Mouse (Mus musculus): ENCODE data around the gene Tnk2. TPM values are rescaled to one million over a fixed set of nuclear protein-coding genes. Genes with fewer than 3 reads are reported as not detected.

Gene Tnk2
- polyA plus RNA-seq, 1 experiment from 2014 or later, result 7.5 TPM

- H3K4me1 ChIP-seq (ENCODE audit: control insufficient read depth, insufficient read depth, low read length), result peaks cover 11% of the 10 kb centered on the region
- ATAC-seq, result no peak
- peaks cover 23% of the 10 kb centered on the region for H3K36me3 ChIP-seq (ENCODE audit: control insufficient read depth, insufficient read depth, low read length)
- no peaks in the 10 kb centered on the region for H3K9me3 ChIP-seq (ENCODE audit: control insufficient read depth, low read length)
- no peak overlapping the region for H3K4me2 ChIP-seq (ENCODE audit: low read depth, low read length)
- 93% methylated on average over 16 of the region's 16 CpGs for WGBS
- H3K27me3 ChIP-seq (replicated peaks; ENCODE audit: control insufficient read depth, insufficient read depth, low read length), result no peaks in the 10 kb centered on the region
- H3K9ac ChIP-seq (ENCODE audit: low read depth, low read length), result no peak overlapping the region
- no peak overlapping the region for H3K4me3 ChIP-seq (ENCODE audit: low read length)
- H3K27ac ChIP-seq (ENCODE audit: low read length), result no peak overlapping the region
Measured at GRCm38 (mm10) chr16:32679976-32680375, 36.3 kb downstream of the Tnk2 start.

GRCm38 (mm10) chr16:32680806-32681205 lies 37.1 kb downstream of the Tnk2 start:
- Histone ChIP-seq H3K27ac (ENCODE audit: low read length) (no peak overlapping the region), H3K4me2 (ENCODE audit: low read depth, low read length) (no peak overlapping the region), H3K4me1 (ENCODE audit: control insufficient read depth, insufficient read depth, low read length) (peaks cover 11% of the 10 kb centered on the region), H3K9ac (ENCODE audit: low read depth, low read length) (no peak overlapping the region), H3K4me3 (ENCODE audit: low read length) (no peak overlapping the region), H3K9me3 (ENCODE audit: control insufficient read depth, low read length) (no peaks in the 10 kb centered on the region), H3K36me3 (ENCODE audit: control insufficient read depth, insufficient read depth, low read length) (peaks cover 23% of the 10 kb centered on the region), H3K27me3 (replicated peaks; ENCODE audit: control insufficient read depth, insufficient read depth, low read length) (no peaks in the 10 kb centered on the region)
- ATAC-seq, result no peak
- WGBS, result 83% methylated on average over 6 of the region's 6 CpGs

- no peak overlapping the region for H3K9ac ChIP-seq (ENCODE audit: low read depth, low read length)
- no peaks in the 10 kb centered on the region for H3K9me3 ChIP-seq (ENCODE audit: control insufficient read depth, low read length)
- H3K27ac ChIP-seq (ENCODE audit: low read length), result no peak overlapping the region
- no peak overlapping the region for H3K4me3 ChIP-seq (ENCODE audit: low read length)
- peaks cover 11% of the 10 kb centered on the region for H3K4me1 ChIP-seq (ENCODE audit: control insufficient read depth, insufficient read depth, low read length)
- ATAC-seq, result no peak
- no peaks in the 10 kb centered on the region for H3K27me3 ChIP-seq (replicated peaks; ENCODE audit: control insufficient read depth, insufficient read depth, low read length)
- 31% methylated on average over 5 of the region's 5 CpGs for WGBS
- no peak overlapping the region for H3K4me2 ChIP-seq (ENCODE audit: low read depth, low read length)
- H3K36me3 ChIP-seq (ENCODE audit: control insufficient read depth, insufficient read depth, low read length), result peaks cover 18% of the 10 kb centered on the region; the same call in 1 of the 2 replicates
Measured at GRCm38 (mm10) chr16:32682194-32682593, 38.5 kb downstream of the Tnk2 start.

- H3K27ac ChIP-seq (ENCODE audit: low read length), result no peak overlapping the region
- H3K36me3 ChIP-seq (ENCODE audit: control insufficient read depth, insufficient read depth, low read length), result peaks cover 18% of the 10 kb centered on the region; the same call in 1 of the 2 replicates
- no peaks in the 10 kb centered on the region for H3K9me3 ChIP-seq (ENCODE audit: control insufficient read depth, low read length)
- no peak for ATAC-seq
- peaks cover 11% of the 10 kb centered on the region for H3K4me1 ChIP-seq (ENCODE audit: control insufficient read depth, insufficient read depth, low read length)
- WGBS, result 79% methylated on average over 4 of the region's 4 CpGs
- no peak overlapping the region for H3K4me3 ChIP-seq (ENCODE audit: low read length)
- H3K27me3 ChIP-seq (replicated peaks; ENCODE audit: control insufficient read depth, insufficient read depth, low read length), result no peaks in the 10 kb centered on the region
- no peak overlapping the region for H3K9ac ChIP-seq (ENCODE audit: low read depth, low read length)
- no peak overlapping the region for H3K4me2 ChIP-seq (ENCODE audit: low read depth, low read length)
Measured at GRCm38 (mm10) chr16:32682841-32683240, 39.2 kb downstream of the Tnk2 start.

- no peaks in the 10 kb centered on the region for H3K27me3 ChIP-seq (replicated peaks; ENCODE audit: control insufficient read depth, insufficient read depth, low read length)
- no peak overlapping the region for H3K4me2 ChIP-seq (ENCODE audit: low read depth, low read length)
- peaks cover 11% of the 10 kb centered on the region for H3K4me1 ChIP-seq (ENCODE audit: control insufficient read depth, insufficient read depth, low read length)
- peaks cover 18% of the 10 kb centered on the region; the same call in 1 of the 2 replicates for H3K36me3 ChIP-seq (ENCODE audit: control insufficient read depth, insufficient read depth, low read length)
- ATAC-seq, result no peak
- H3K4me3 ChIP-seq (ENCODE audit: low read length), result no peak overlapping the region
- WGBS, result 53% methylated on average over 5 of the region's 5 CpGs
- H3K9me3 ChIP-seq (ENCODE audit: control insufficient read depth, low read length), result no peaks in the 10 kb centered on the region
- H3K27ac ChIP-seq (ENCODE audit: low read length), result no peak overlapping the region
- H3K9ac ChIP-seq (ENCODE audit: low read depth, low read length), result no peak overlapping the region
Measured at GRCm38 (mm10) chr16:32683343-32683742, 39.7 kb downstream of the Tnk2 start.

GRCm38 (mm10) chr16:32685405-32685804 lies 41.7 kb downstream of the Tnk2 start:
- Histone ChIP-seq H3K4me3 (ENCODE audit: low read length) (no peak overlapping the region), H3K27ac (ENCODE audit: low read length) (no peak overlapping the region), H3K9me3 (ENCODE audit: control insufficient read depth, low read length) (no peaks in the 10 kb centered on the region), H3K4me2 (ENCODE audit: low read depth, low read length) (no peak overlapping the region), H3K36me3 (ENCODE audit: control insufficient read depth, insufficient read depth, low read length) (peaks cover 13% of the 10 kb centered on the region; the same call in 1 of the 2 replicates), H3K27me3 (replicated peaks; ENCODE audit: control insufficient read depth, insufficient read depth, low read length) (no peaks in the 10 kb centered on the region), H3K4me1 (ENCODE audit: control insufficient read depth, insufficient read depth, low read length) (no peaks in the 10 kb centered on the region), H3K9ac (ENCODE audit: low read depth, low read length) (no peak overlapping the region)
- 46% methylated on average over 10 of the region's 10 CpGs for WGBS
- ATAC-seq, result no peak

GRCm38 (mm10) chr16:32685998-32686397 lies 42.3 kb downstream of the Tnk2 start:
- no peaks in the 10 kb centered on the region for H3K27me3 ChIP-seq (replicated peaks; ENCODE audit: control insufficient read depth, insufficient read depth, low read length)
- H3K27ac ChIP-seq (ENCODE audit: low read length), result no peak overlapping the region; the same call in 1 of the 2 replicates
- H3K9me3 ChIP-seq (ENCODE audit: control insufficient read depth, low read length), result no peaks in the 10 kb centered on the region
- peaks cover 10% of the 10 kb centered on the region; the same call in 1 of the 2 replicates for H3K36me3 ChIP-seq (ENCODE audit: control insufficient read depth, insufficient read depth, low read length)
- 57% methylated on average over 5 of the region's 5 CpGs for WGBS
- no peaks in the 10 kb centered on the region for H3K4me1 ChIP-seq (ENCODE audit: control insufficient read depth, insufficient read depth, low read length)
- no peak for ATAC-seq
- H3K4me3 ChIP-seq (ENCODE audit: low read length), result no peak overlapping the region
- H3K9ac ChIP-seq (ENCODE audit: low read depth, low read length), result no peak overlapping the region
- H3K4me2 ChIP-seq (ENCODE audit: low read depth, low read length), result no peak overlapping the region

GRCm38 (mm10) chr16:32687221-32687620 lies 43.5 kb downstream of the Tnk2 start:
- ATAC-seq, result no peak
- Histone ChIP-seq H3K9ac (ENCODE audit: low read depth, low read length) (no peak overlapping the region), H3K4me3 (ENCODE audit: low read length) (no peak overlapping the region), H3K27ac (ENCODE audit: low read length) (no peak overlapping the region), H3K27me3 (replicated peaks; ENCODE audit: control insufficient read depth, insufficient read depth, low read length) (no peaks in the 10 kb centered on the region), H3K4me2 (ENCODE audit: low read depth, low read length) (no peak overlapping the region), H3K9me3 (ENCODE audit: control insufficient read depth, low read length) (no peaks in the 10 kb centered on the region), H3K4me1 (ENCODE audit: control insufficient read depth, insufficient read depth, low read length) (no peaks in the 10 kb centered on the region), H3K36me3 (ENCODE audit: control insufficient read depth, insufficient read depth, low read length) (0 out of 2 replicates have a peak, but pooled peaks cover 6% of the 10 kb centered on the region)
- WGBS, result 73% methylated on average over 5 of the region's 5 CpGs

GRCm38 (mm10) chr16:32688770-32689169 lies 45.1 kb downstream of the Tnk2 start:
- WGBS, result 41% methylated on average over 4 of the region's 4 CpGs
- Histone ChIP-seq H3K4me1 (ENCODE audit: control insufficient read depth, insufficient read depth, low read length) (no peaks in the 10 kb centered on the region), H3K36me3 (ENCODE audit: control insufficient read depth, insufficient read depth, low read length) (no peaks in the 10 kb centered on the region), H3K27me3 (replicated peaks; ENCODE audit: control insufficient read depth, insufficient read depth, low read length) (no peaks in the 10 kb centered on the region), H3K9me3 (ENCODE audit: control insufficient read depth, low read length) (no peaks in the 10 kb centered on the region), H3K4me3 (ENCODE audit: low read length) (no peak overlapping the region), H3K9ac (ENCODE audit: low read depth, low read length) (no peak overlapping the region), H3K27ac (ENCODE audit: low read length) (no peak overlapping the region), H3K4me2 (ENCODE audit: low read depth, low read length) (no peak overlapping the region)
- ATAC-seq, result peak; percentile 61; the same call in 1 of the 2 replicates

- Histone ChIP-seq H3K9ac (ENCODE audit: low read depth, low read length) (no peak overlapping the region), H3K27ac (ENCODE audit: low read length) (no peak overlapping the region), H3K4me3 (ENCODE audit: low read length) (no peak overlapping the region), H3K4me2 (ENCODE audit: low read depth, low read length) (no peak overlapping the region), H3K27me3 (replicated peaks; ENCODE audit: control insufficient read depth, insufficient read depth, low read length) (no peaks in the 10 kb centered on the region), H3K36me3 (ENCODE audit: control insufficient read depth, insufficient read depth, low read length) (no peaks in the 10 kb centered on the region), H3K9me3 (ENCODE audit: control insufficient read depth, low read length) (no peaks in the 10 kb centered on the region), H3K4me1 (ENCODE audit: control insufficient read depth, insufficient read depth, low read length) (no peaks in the 10 kb centered on the region)
- 6% methylated on average over 9 of the region's 9 CpGs for WGBS
- ATAC-seq, result peak; percentile 43; the same call in 1 of the 2 replicates
Measured at GRCm38 (mm10) chr16:32689501-32689900, 45.8 kb downstream of the Tnk2 start.

Measured in intestine, embryonic 16.5 days (tissue).